Mouse (Mus musculus): Measurements from ENCODE around the gene Rad9a.

- TF ChIP-seq CTCF (IDR thresholded peaks at IDR 0.05; ENCODE audit: low read depth) (no peak), EP300 (IDR thresholded peaks at IDR 0.05; ENCODE audit: low read depth) (no peak)
These were observed 687 bp upstream of the Rad9a start for GRCm38 (mm10) chr19:4202149-4202548.
